Mouse (Mus musculus) heart, postnatal 0 days (tissue): ENCODE results near the gene Adm2. TPM values are rescaled to one million over a fixed set of nuclear protein-coding genes. Genes with fewer than 3 reads are reported as not detected.

Experiments used
- ATAC-seq: fragments of 200-750 bp; cut with Nextera tagmentation; 2 replicates; pipeline ENCODE4 v1.8.0; 2017; ENCODE audit warnings: low read depth, moderate number of reproducible peaks, moderate library complexity; ENCODE audit not compliant: insufficient read depth
- DNase-seq: peaks from one replicate; pipeline ENCODE4 v3.0.0-alpha.2; 2016; ENCODE audit warnings: low spot score
- H3K27ac ChIP-seq: fragments of 300-500 bp; sonication (generic); 2 replicates; pipeline ENCODE4 v1.5.1; 2014; ENCODE audit warnings: low read depth, mild to moderate bottlenecking
- H3K27me3 ChIP-seq: fragments of 300-500 bp; sonication (generic); 2 replicates; pipeline ENCODE4 v1.6.1; 2014; ENCODE audit warnings: low read length, mixed read lengths; ENCODE audit not compliant: control insufficient read depth, insufficient read depth
- H3K36me3 ChIP-seq: fragments of 300-500 bp; sonication (generic); replicated peaks from 2 replicates; pipeline ENCODE4 v1.6.1; 2014; ENCODE audit warnings: low read length, mixed read lengths; ENCODE audit not compliant: control insufficient read depth, insufficient read depth
- H3K4me1 ChIP-seq: fragments of 300-500 bp; sonication (generic); 2 replicates; pipeline ENCODE4 v1.6.1; 2014; ENCODE audit warnings: antibody characterized with exemption; ENCODE audit not compliant: control insufficient read depth, insufficient read depth
- H3K4me2 ChIP-seq: fragments of 300-500 bp; sonication (generic); 2 replicates; pipeline ENCODE4 v1.6.1; 2014; ENCODE audit warnings: low read depth, mild to moderate bottlenecking, low read length, moderate library complexity
- H3K4me3 ChIP-seq: fragments of 300-500 bp; sonication (generic); 2 replicates; pipeline ENCODE4 v1.5.1; 2014; ENCODE audit warnings: low read depth, low read length
- H3K9ac ChIP-seq: fragments of 300-500 bp; sonication (generic); replicated peaks from 2 replicates; pipeline ENCODE4 v1.6.1; 2014; ENCODE audit warnings: low read depth, low read length, mixed read lengths
- H3K9me3 ChIP-seq: fragments of 300-500 bp; sonication (generic); replicated peaks from 2 replicates; pipeline ENCODE4 v1.6.1; 2016; ENCODE audit warnings: low read length; ENCODE audit not compliant: control insufficient read depth
- CTCF ChIP-seq: IDR thresholded peaks from 2 replicates; pipeline ENCODE4 v1.5.1; 2016; ENCODE audit warnings: antibody characterized with exemption, control low read depth, low read depth
- EP300 ChIP-seq: IDR thresholded peaks from 2 replicates; pipeline ENCODE4 v1.6.1; 2016; ENCODE audit warnings: antibody characterized with exemption, low read depth
- WGBS: fragments of 180-500 bp; shearing (Covaris S2); extraction: QIAGEN DNeasy Blood & Tissue Kit; methylation state at CpG from one replicate; pipeline ENCODE4 v1.1.7; 2014; 5-methylcytosine and 5-hydroxymethylcytosine counted together
- polyA plus RNA-seq: library from polyadenylated mRNA; unstranded; fragments of >200 nt; fragmentation: Nextera tagmentation; extraction: Ambion mirVana; gene quantifications from 2 replicates; pipeline ENCODE4 v1.2.1, GENCODE M21; 2015
- total RNA-seq: library from RNA; depleted of rRNA; stranded (reverse); fragments of >200 nt; gene quantifications from 2 replicates; pipeline ENCODE4 v1.2.3, GENCODE M21; 2014; ENCODE audit warnings: low replicate concordance

The Adm2 gene
- total and polyA plus RNA-seq, 2 experiments from 2014 or later = not detected

DNA sequence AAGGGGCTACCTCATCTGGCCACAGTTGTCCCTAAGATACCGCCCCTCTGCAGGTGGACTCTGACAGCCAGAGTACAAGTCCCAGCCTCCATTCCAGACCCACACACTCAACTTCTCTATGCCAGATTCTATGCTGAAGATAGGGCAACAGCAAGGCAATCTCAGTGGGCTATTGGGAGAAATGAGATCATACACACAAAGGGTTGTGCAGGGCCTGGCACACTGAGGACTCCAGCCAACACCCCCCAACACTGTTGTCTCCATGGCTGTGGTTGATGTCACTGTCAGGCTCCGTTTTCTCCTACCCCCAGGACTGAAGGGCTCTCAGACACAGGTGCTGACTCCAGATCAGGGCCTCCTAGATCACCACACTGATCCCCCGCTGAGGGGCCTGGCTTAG lies 8.4 kb upstream of the Adm2 start:
- H3K36me3 ChIP-seq = no peaks in the 10 kb centered on the region
- ATAC-seq (no peak), DNase-seq (no peak)
- H3K27ac ChIP-seq = no peak overlapping the region
- no peaks in the 10 kb centered on the region for H3K9me3 ChIP-seq
- H3K4me1 ChIP-seq = peaks cover 21% of the 10 kb centered on the region
- H3K27me3 ChIP-seq = no peaks in the 10 kb centered on the region
- peak overlapping the region; percentile 81 for H3K9ac ChIP-seq
- WGBS = 28% methylated on average over 3 of the region's 3 CpGs
- no peak for TF ChIP-seq CTCF
- no peak for TF ChIP-seq EP300
- peak overlapping the region; percentile 93 for H3K4me2 ChIP-seq
- H3K4me3 ChIP-seq = peak overlapping the region; percentile 72

- DNase-seq = peak; percentile 17
- H3K9me3 ChIP-seq = no peaks in the 10 kb centered on the region
- TF ChIP-seq CTCF = no peak
- under 1% methylated on average over 51 of the region's 58 CpGs for WGBS
- peak overlapping the region; percentile 93 for H3K4me2 ChIP-seq
- H3K36me3 ChIP-seq = no peaks in the 10 kb centered on the region
- H3K9ac ChIP-seq = peak overlapping the region; percentile 81
- peaks cover 20% of the 10 kb centered on the region for H3K4me1 ChIP-seq
- ATAC-seq = peak; percentile 16
- peak overlapping the region; percentile 72 for H3K4me3 ChIP-seq
- H3K27me3 ChIP-seq = no peaks in the 10 kb centered on the region
- peak overlapping the region; percentile 31 for H3K27ac ChIP-seq
These were observed 7.9 kb upstream of the Adm2 start for GRCm38 (mm10) chr15:89314511-89315189.

GRCm38 (mm10) chr15:89315190-89315731 lies 7.3 kb upstream of the Adm2 start, which contains the start of gene Sbf1:
TSS of gene Sbf1 (minus strand) at chr15:89315311.
- DNase-seq (peak; percentile 98), ATAC-seq (peak; percentile 100)
- H3K9me3 ChIP-seq = no peaks in the 10 kb centered on the region
- no peaks in the 10 kb centered on the region for H3K36me3 ChIP-seq
- peaks cover 19% of the 10 kb centered on the region for H3K4me1 ChIP-seq
- H3K4me2 ChIP-seq = peak within 1 kb of the TSS; percentile 93
- TF ChIP-seq EP300 (no peak), CTCF (no peak)
- under 1% methylated on average over 32 of the region's 37 CpGs for WGBS
- peak within 1 kb of the TSS; percentile 72 for H3K4me3 ChIP-seq
- H3K27me3 ChIP-seq = no peaks in the 10 kb centered on the region
- peak within 1 kb of the TSS; percentile 79 for H3K27ac ChIP-seq
- peak within 1 kb of the TSS; percentile 81 for H3K9ac ChIP-seq

DNA sequence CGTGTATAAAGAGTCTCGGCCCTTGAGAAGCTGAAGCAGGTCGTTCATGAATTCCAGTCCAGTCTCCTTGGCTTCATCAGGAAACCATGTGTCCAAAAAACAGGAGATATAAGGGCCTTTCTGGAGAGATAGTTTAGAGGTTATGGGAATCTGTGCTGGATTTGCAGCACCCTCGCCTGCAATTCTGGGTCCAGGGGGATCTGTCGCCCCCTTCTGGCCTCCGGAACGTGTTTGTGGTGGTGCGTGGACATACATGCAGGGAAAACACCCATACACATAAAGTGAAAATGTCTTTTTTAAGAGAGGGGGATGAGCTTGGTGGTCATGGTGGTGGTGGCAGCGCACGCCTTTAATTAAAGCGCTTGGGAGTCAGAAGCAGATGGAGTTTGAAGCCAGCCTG lies 6.4 kb upstream of the Adm2 start:
- Histone ChIP-seq H3K27me3 (0 out of 2 replicates have a peak, but pooled peaks cover 3% of the 10 kb centered on the region), H3K9me3 (no peaks in the 10 kb centered on the region), H3K4me2 (no peak overlapping the region), H3K36me3 (no peaks in the 10 kb centered on the region), H3K4me1 (peaks cover 13% of the 10 kb centered on the region), H3K27ac (no peak overlapping the region), H3K9ac (no peak overlapping the region), H3K4me3 (no peak overlapping the region)
- ATAC-seq (no peak), DNase-seq (no peak)
- TF ChIP-seq EP300 = no peak
- peak; percentile 7; the same call in 1 of the 2 replicates for TF ChIP-seq CTCF
- WGBS = 74% methylated on average over 11 of the region's 11 CpGs

DNA sequence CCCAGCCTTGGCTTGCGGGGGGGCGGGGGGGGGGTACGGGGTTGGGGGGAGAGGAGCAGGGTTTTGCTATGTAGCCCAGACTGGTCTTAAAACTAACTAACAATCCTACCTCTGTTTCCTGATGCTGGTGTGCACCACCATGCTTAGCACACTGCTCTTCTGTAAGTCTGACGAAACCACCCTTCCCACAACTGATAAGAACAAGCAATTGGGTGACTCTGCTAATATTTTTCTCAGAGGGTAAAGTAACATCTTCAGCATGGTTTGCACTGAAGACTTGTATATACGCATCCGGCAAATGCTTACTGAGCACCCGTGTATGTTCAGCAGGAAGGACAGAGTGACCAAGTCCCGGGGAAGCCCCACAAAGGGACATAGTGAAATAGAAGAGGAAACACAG lies 1.3 kb upstream of the Adm2 start:
- DNase-seq = no peak
- TF ChIP-seq CTCF (no peak), EP300 (no peak)
- ATAC-seq = no peak

More for the DNA sequence above, 1.3 kb upstream of the Adm2 start:
- 71% methylated on average over 8 of the region's 8 CpGs for WGBS
- H3K9me3 ChIP-seq = no peaks in the 10 kb centered on the region
- no peaks in the 10 kb centered on the region for H3K36me3 ChIP-seq
- peaks cover 4% of the 10 kb centered on the region; the same call in 1 of the 2 replicates for H3K4me1 ChIP-seq
- no peak overlapping the region for H3K9ac ChIP-seq
- no peak overlapping the region for H3K4me2 ChIP-seq
- H3K27me3 ChIP-seq = peaks cover 25% of the 10 kb centered on the region
- no peak overlapping the region for H3K4me3 ChIP-seq
- no peak overlapping the region for H3K27ac ChIP-seq
